Mouse (Mus musculus) thymus, postnatal 0 days (tissue): ENCODE data around the gene Fam83c. TPM values are rescaled to one million over a fixed set of nuclear protein-coding genes. Genes with fewer than 3 reads are reported as not detected.
A peak's percentile ranks its signal among the peaks of the same experiment; 100 is the strongest.
"Not testable (repeated sequence)": the region's sequence is repeated elsewhere in the genome, so short reads cannot be mapped to it uniquely, and the experiment has no call there.

Experiments used
- DNase-seq: peaks from one replicate; pipeline ENCODE4 v3.0.0-alpha.2; 2015; ENCODE audit warnings: low spot score
- polyA plus RNA-seq: library from polyadenylated mRNA; unstranded; fragments of >200 nt; fragmentation: Nextera tagmentation; extraction: Ambion mirVana; gene quantifications from 2 replicates; pipeline ENCODE4 v1.2.1, GENCODE M21; 2015

The Fam83c gene
- polyA plus RNA-seq, result 0.05 and 0.06 TPM in 2 replicates

GRCm38 (mm10) chr2:155834732-155835131 is at the start of gene Fam83c:
Gene Fam83c (minus strand): TSS chr2:155834854.
- no peak for DNase-seq

- no peak for DNase-seq
Observed at GRCm38 (mm10) chr2:155882087-155882486, 47.4 kb upstream of the Fam83c start.

- DNase-seq, result no peak
Observed at GRCm38 (mm10) chr2:155878964-155879876, 44.6 kb upstream of the Fam83c start.

GRCm38 (mm10) chr2:155873636-155874035 is 39.0 kb upstream of the Fam83c start:
- DNase-seq, result no peak

- DNase-seq, result no peak
Observed at GRCm38 (mm10) chr2:155872930-155873507, 38.4 kb upstream of the Fam83c start.

- no peak for DNase-seq
Observed at GRCm38 (mm10) chr2:155872486-155872885, 37.8 kb upstream of the Fam83c start.

GRCm38 (mm10) chr2:155869772-155870171 is 35.1 kb upstream of the Fam83c start:
- no peak for DNase-seq

- DNase-seq, result no peak
Observed at GRCm38 (mm10) chr2:155868320-155868719, 33.7 kb upstream of the Fam83c start.

- DNase-seq, result no peak
Observed at GRCm38 (mm10) chr2:155863301-155863867, 28.7 kb upstream of the Fam83c start.

- DNase-seq, result no peak
Observed at GRCm38 (mm10) chr2:155862573-155863300, 28.1 kb upstream of the Fam83c start.

GRCm38 (mm10) chr2:155861581-155861980 is 26.9 kb upstream of the Fam83c start:
- DNase-seq, result no peak

GRCm38 (mm10) chr2:155860102-155860501 is 25.4 kb upstream of the Fam83c start:
- no peak for DNase-seq

GRCm38 (mm10) chr2:155852536-155852935 is 17.9 kb upstream of the Fam83c start:
- DNase-seq, result no peak

GRCm38 (mm10) chr2:155850120-155850519 is 15.5 kb upstream of the Fam83c start:
- DNase-seq, result no peak

GRCm38 (mm10) chr2:155849464-155849863 is 14.8 kb upstream of the Fam83c start:
- DNase-seq, result no peak

- peak; percentile 82 for DNase-seq
Observed at GRCm38 (mm10) chr2:155848291-155848690, 13.6 kb upstream of the Fam83c start.

- DNase-seq, result no peak
Observed at GRCm38 (mm10) chr2:155846930-155847329, 12.3 kb upstream of the Fam83c start.

GRCm38 (mm10) chr2:155838961-155839360 is 4.3 kb upstream of the Fam83c start:
- DNase-seq, result no peak

GRCm38 (mm10) chr2:155837961-155838360 is 3.3 kb upstream of the Fam83c start:
- no peak for DNase-seq

- not testable (repeated sequence) for DNase-seq
Observed at GRCm38 (mm10) chr2:155832087-155832486, 2.6 kb downstream of the Fam83c start.

- DNase-seq, result no peak
Observed at GRCm38 (mm10) chr2:155831302-155831701, 3.4 kb downstream of the Fam83c start.

GRCm38 (mm10) chr2:155830841-155831240 is 3.8 kb downstream of the Fam83c start:
- no peak for DNase-seq
